Mouse (Mus musculus): ENCODE data around the gene Gata3.

GRCm38 (mm10) chr2:9833712-9834111 lies 56.1 kb downstream of the Gata3 start:
- TF ChIP-seq CTCF (IDR thresholded peaks at IDR 0.05; ENCODE audit: low read depth, low read length) = no peak
- no peak for TF ChIP-seq GATA1 (IDR thresholded peaks at IDR 0.05; ENCODE audit: borderline replicate concordance, low read length)
- TF ChIP-seq TAL1 (conservative IDR thresholded peaks at IDR 0.05; ENCODE audit: low read depth, low read length) = no peak
- TF ChIP-seq POLR2AphosphoS5 (IDR thresholded peaks at IDR 0.05; ENCODE audit: insufficient replicate concordance, low read depth, low read length) = no peak
- TF ChIP-seq GATA2 (IDR thresholded peaks at IDR 0.05; ENCODE audit: borderline replicate concordance, low read depth, low read length) = no peak

Data from G1E (cell line).